Mouse (Mus musculus) spleen, adult 2 months (tissue): ENCODE data around the gene Snx29.

Source experiments
- CTCF ChIP-seq: fragments of 200-500 bp; IDR thresholded peaks from 2 replicates; pipeline ENCODE4 v1.5.1; 2011; ENCODE audit warnings: mild to moderate bottlenecking, inconsistent platforms; ENCODE audit not compliant: insufficient read depth, insufficient read length, insufficient replicate concordance; ENCODE audit errors: extremely low read depth
- POLR2A ChIP-seq: fragments of 200-500 bp; IDR thresholded peaks from 2 replicates; pipeline ENCODE4 v1.6.1; 2011; ENCODE audit warnings: low read depth, low read length, inconsistent platforms

- no peak for TF ChIP-seq CTCF
- TF ChIP-seq POLR2A = no peak
These were observed 333.2 kb downstream of the Snx29 start for GRCm38 (mm10) chr16:11655893-11656292.
